Mouse (Mus musculus): ENCODE results near the gene Pgm1. TPM values are rescaled to one million over a fixed set of nuclear protein-coding genes. Genes with fewer than 3 reads are reported as not detected.

Gene Pgm1
- 27.0 TPM for polyA plus RNA-seq (2017; shearing (Covaris generic))

DNA sequence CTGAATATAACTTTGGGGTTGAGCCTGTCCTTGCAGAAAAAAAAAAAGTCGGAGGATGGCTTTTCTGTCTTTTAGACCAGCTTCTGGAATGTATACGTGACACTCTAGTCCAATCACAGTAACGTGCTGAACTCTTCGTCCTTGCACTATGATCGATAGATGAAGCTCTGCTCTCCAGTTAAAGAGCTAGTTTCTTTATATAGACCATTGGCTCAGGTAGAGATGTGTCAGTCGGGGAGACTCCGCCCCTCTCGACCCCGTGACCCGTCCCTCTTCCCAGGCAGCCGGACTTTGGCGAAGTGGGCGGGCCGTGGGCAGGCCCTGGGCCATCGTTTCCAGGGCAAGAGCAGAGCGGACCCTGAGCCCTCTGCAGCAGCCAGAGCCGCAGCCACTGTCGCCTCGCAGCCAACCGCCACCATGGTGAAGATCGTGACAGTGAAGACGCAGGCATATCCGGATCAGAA is at the start of gene Pgm1:
TSS of gene Pgm1 (plus strand) at position 266 of the 464 bp plus-strand sequence.

DNA sequence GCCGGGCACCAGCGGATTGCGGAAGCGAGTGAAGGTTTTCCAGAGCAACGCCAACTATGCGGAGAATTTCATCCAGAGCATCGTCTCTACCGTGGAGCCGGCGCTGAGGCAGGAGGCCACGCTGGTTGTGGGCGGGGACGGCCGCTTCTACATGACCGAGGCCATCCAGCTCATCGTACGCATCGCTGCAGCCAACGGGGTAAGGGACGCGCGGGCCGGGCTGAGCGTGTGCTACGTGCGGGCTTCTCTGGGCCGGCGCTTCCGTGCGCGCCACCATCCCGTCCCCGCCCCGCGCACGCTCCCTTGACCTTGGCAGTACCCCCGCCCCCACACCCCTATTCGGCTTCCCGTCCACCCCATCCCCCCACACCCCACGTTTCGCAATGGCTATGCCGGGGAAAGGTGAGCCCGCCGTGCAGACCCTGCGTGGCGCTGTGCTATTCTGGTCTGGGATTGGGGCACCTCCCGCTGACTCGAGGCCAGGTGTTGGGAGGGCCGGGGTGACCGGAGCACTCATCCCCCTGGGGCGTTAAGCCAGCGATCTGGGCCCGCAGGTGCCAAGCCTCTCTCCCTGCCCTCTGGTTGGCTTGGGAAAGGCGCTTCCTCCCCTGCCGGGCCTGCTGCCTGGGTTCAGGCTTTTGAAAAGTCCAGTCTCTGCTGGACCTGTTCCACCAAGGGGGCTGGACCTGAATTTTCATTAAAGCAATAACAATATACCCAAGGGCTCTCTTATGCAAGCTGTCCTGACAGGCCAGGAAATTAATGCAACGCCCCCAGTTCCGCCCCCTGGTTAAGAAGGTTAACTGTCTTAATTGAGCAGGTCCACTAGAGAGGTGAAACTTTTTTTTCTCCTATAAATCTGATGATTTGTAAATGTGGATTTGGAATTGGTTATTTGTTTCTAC is 651 bp downstream of the Pgm1 start, which contains the start of gene Itgb3bp:
TSS of gene Itgb3bp (minus strand) at position 201 of the 905 bp plus-strand sequence.

Other genes starting within 250 kb of the Pgm1 start
- 4.4 TPM for gene Alg6, start 213.8 kb upstream of the Pgm1 start, polyA plus RNA-seq (2017; shearing (Covaris generic))
- 3.1 TPM for gene Efcab7, start 100.2 kb upstream of the Pgm1 start, polyA plus RNA-seq (2017; shearing (Covaris generic))
- 13.6 TPM for gene Itgb3bp, start 399 bp downstream of the Pgm1 start, polyA plus RNA-seq (2017; shearing (Covaris generic))
- not detected for gene Ror1, start 166.4 kb downstream of the Pgm1 start, polyA plus RNA-seq (2017; shearing (Covaris generic))

Data from naive thymus-derived CD4-positive, alpha-beta T cell, adult 5 months (primary cell).